Mouse (Mus musculus): ENCODE data around the gene Grin2c. TPM values are rescaled to one million over a fixed set of nuclear protein-coding genes. Genes with fewer than 3 reads are reported as not detected.
A peak's percentile ranks its signal among the peaks of the same experiment; 100 is the strongest.

Grin2c gene
- total RNA-seq, 2 experiments from 2014 or later = 37.4 to 40.0 TPM

GRCm38 (mm10) chr11:115236570-115236969 is 30.5 kb downstream of the Grin2c start:
- no peak overlapping the region for H3K27ac ChIP-seq
- H3K4me3 ChIP-seq = no peak overlapping the region
- intact Hi-C loops (cut with DNase I) = no loop called here
- no peak for TF ChIP-seq CTCF (IDR thresholded peaks at IDR 0.05)
- DNase-seq (ENCODE audit: extremely low spot score in 1 of 2, low spot score in 2 of 2) = no peak

- no peak for DNase-seq (ENCODE audit: extremely low spot score in 1 of 2, low spot score in 2 of 2)
- no peak for TF ChIP-seq CTCF (IDR thresholded peaks at IDR 0.05)
- Histone ChIP-seq H3K27ac (peak overlapping the region; percentile 30; the same call in 1 of the 2 replicates), H3K4me3 (no peak overlapping the region)
- intact Hi-C loops (cut with DNase I) = no loop called here
These were observed 32.6 kb downstream of the Grin2c start for GRCm38 (mm10) chr11:115234320-115235044.

GRCm38 (mm10) chr11:115233526-115234290 is 33.3 kb downstream of the Grin2c start:
- DNase-seq (ENCODE audit: extremely low spot score in 1 of 2, low spot score in 2 of 2) = peak in 1 of 2 experiments; percentile 59
- intact Hi-C loops (cut with DNase I) = no loop called here

GRCm38 (mm10) chr11:115232889-115233288 is 34.2 kb downstream of the Grin2c start:
- intact Hi-C loops (cut with DNase I) = loop anchor here (1.0 kb wide), 1 partner anchor 70 kb away; the partner anchor contains the start of gene Slc9a3r1
- Histone ChIP-seq H3K27ac (peak overlapping the region; percentile 66), H3K4me3 (no peak overlapping the region)
- no peak for TF ChIP-seq CTCF (IDR thresholded peaks at IDR 0.05)
- no peak for DNase-seq (ENCODE audit: extremely low spot score in 1 of 2, low spot score in 2 of 2)

More at GRCm38 (mm10) chr11:115233526-115234290, 33.3 kb downstream of the Grin2c start:
- Histone ChIP-seq H3K4me3 (no peak overlapping the region), H3K27ac (peak overlapping the region; percentile 66; the same call in 1 of the 2 replicates)
- TF ChIP-seq CTCF (IDR thresholded peaks at IDR 0.05) = peak; percentile 35

- intact Hi-C loops (cut with DNase I) = loop anchor here (1.0 to 2.0 kb wide), 2 partner anchors 23 to 69 kb away; partner anchors contain the start of gene Slc9a3r1
- TF ChIP-seq CTCF (IDR thresholded peaks at IDR 0.05) = no peak
- Histone ChIP-seq H3K4me3 (no peak overlapping the region), H3K27ac (peak overlapping the region; percentile 53; the same call in 1 of the 2 replicates)
- DNase-seq (ENCODE audit: extremely low spot score in 1 of 2, low spot score in 2 of 2) = no peak
These were observed 35.1 kb downstream of the Grin2c start for GRCm38 (mm10) chr11:115231924-115232323.

- intact Hi-C loops (cut with DNase I) = loop anchor here (2.0 kb wide), 1 partner anchor 23 kb away; no protein-coding TSS in a partner anchor
- TF ChIP-seq CTCF (IDR thresholded peaks at IDR 0.05) = no peak
These were observed 35.7 kb downstream of the Grin2c start for GRCm38 (mm10) chr11:115231168-115231915.

GRCm38 (mm10) chr11:115229021-115229930 is 37.8 kb downstream of the Grin2c start:
- no peak for DNase-seq (ENCODE audit: extremely low spot score in 1 of 2, low spot score in 2 of 2)
- Histone ChIP-seq H3K4me3 (no peak overlapping the region), H3K27ac (no peak overlapping the region)
- intact Hi-C loops (cut with DNase I) = no loop called here
- TF ChIP-seq CTCF (IDR thresholded peaks at IDR 0.05) = no peak

More at GRCm38 (mm10) chr11:115231168-115231915, 35.7 kb downstream of the Grin2c start:
- peak overlapping the region; percentile 53 for H3K27ac ChIP-seq
- no peak overlapping the region for H3K4me3 ChIP-seq
- no peak for DNase-seq (ENCODE audit: extremely low spot score in 1 of 2, low spot score in 2 of 2)

GRCm38 (mm10) chr11:115228430-115228829 is 38.6 kb downstream of the Grin2c start:
- no peak overlapping the region for H3K4me3 ChIP-seq
- TF ChIP-seq CTCF (IDR thresholded peaks at IDR 0.05) = no peak
- no peak overlapping the region for H3K27ac ChIP-seq
- intact Hi-C loops (cut with DNase I) = no loop called here
- DNase-seq (ENCODE audit: extremely low spot score in 1 of 2, low spot score in 2 of 2) = no peak

GRCm38 (mm10) chr11:115227640-115228039 is 39.4 kb downstream of the Grin2c start:
- TF ChIP-seq CTCF (IDR thresholded peaks at IDR 0.05) = no peak
- intact Hi-C loops (cut with DNase I) = no loop called here
- Histone ChIP-seq H3K4me3 (no peak overlapping the region), H3K27ac (peak overlapping the region; percentile 38; the same call in 1 of the 2 replicates)
- no peak for DNase-seq (ENCODE audit: extremely low spot score in 1 of 2, low spot score in 2 of 2)

- H3K4me3 ChIP-seq = no peak overlapping the region
- intact Hi-C loops (cut with DNase I) = no loop called here
- H3K27ac ChIP-seq = peak overlapping the region; percentile 64
- TF ChIP-seq CTCF (IDR thresholded peaks at IDR 0.05) = no peak
- DNase-seq (ENCODE audit: extremely low spot score in 1 of 2, low spot score in 2 of 2) = no peak
These were observed 40.1 kb downstream of the Grin2c start for GRCm38 (mm10) chr11:115226811-115227491.
